Mouse (Mus musculus) small intestine, adult 2 months (tissue): Measurements from ENCODE around the gene Gm20605. TPM values are rescaled to one million over a fixed set of nuclear protein-coding genes. Genes with fewer than 3 reads are reported as not detected.
A peak's percentile ranks its signal among the peaks of the same experiment; 100 is the strongest.

Experiments used
- H3K27ac ChIP-seq: fragments of 200-500 bp; 2 replicates; pipeline ENCODE4 v1.5.1; 2012; ENCODE audit warnings: low read depth, low read length, control low read depth, inconsistent platforms; ENCODE audit not compliant: insufficient read depth
- H3K27me3 ChIP-seq: fragments of 200-500 bp; 2 replicates; pipeline ENCODE4 v1.6.1; 2012; ENCODE audit warnings: mild to moderate bottlenecking, moderate library complexity, low read length, inconsistent platforms; ENCODE audit not compliant: control insufficient read depth, insufficient read depth
- H3K36me3 ChIP-seq: fragments of 200-500 bp; 2 replicates; pipeline ENCODE4 v1.6.1; 2012; ENCODE audit warnings: mild to moderate bottlenecking, low read length, control low read depth, inconsistent platforms; ENCODE audit not compliant: control insufficient read depth, insufficient read depth
- H3K4me1 ChIP-seq: fragments of 200-500 bp; 2 replicates; pipeline ENCODE4 v1.6.1; 2012; ENCODE audit warnings: low read length, inconsistent platforms, mixed read lengths; ENCODE audit not compliant: control insufficient read depth, insufficient read depth, insufficient read length
- H3K4me3 ChIP-seq: fragments of 200-500 bp; 2 replicates; pipeline ENCODE4 v1.5.1; 2012; ENCODE audit warnings: low read depth, mild to moderate bottlenecking, control low read depth, inconsistent platforms, low read length, moderate library complexity
- CTCF ChIP-seq: fragments of 200-500 bp; IDR thresholded peaks from 2 replicates; pipeline ENCODE4 v1.5.1; 2012; ENCODE audit warnings: low read depth, mild to moderate bottlenecking, control low read depth, inconsistent platforms, low read length, moderate library complexity, mixed read lengths; ENCODE audit not compliant: insufficient replicate concordance, insufficient read length; ENCODE audit errors: extremely low read depth
- POLR2A ChIP-seq: fragments of 200-500 bp; IDR thresholded peaks from 2 replicates; pipeline ENCODE4 v1.6.1; 2012; ENCODE audit warnings: low read depth, mild to moderate bottlenecking, control low read depth, inconsistent platforms, low read length, moderate library complexity
- WGBS: fragments of 180-500 bp; shearing (Covaris S2); methylation state at CpG from one replicate; pipeline ENCODE4 v1.1.7; 2018; 5-methylcytosine and 5-hydroxymethylcytosine counted together
- polyA plus RNA-seq: library from polyadenylated mRNA; depleted of rRNA; stranded (reverse); fragments of >200 nt; gene quantifications from 2 replicates; pipeline ENCODE4 v1.2.3, GENCODE M21; 2012

The Gm20605 gene
- polyA plus RNA-seq, 1 experiment: 29.0 TPM

DNA sequence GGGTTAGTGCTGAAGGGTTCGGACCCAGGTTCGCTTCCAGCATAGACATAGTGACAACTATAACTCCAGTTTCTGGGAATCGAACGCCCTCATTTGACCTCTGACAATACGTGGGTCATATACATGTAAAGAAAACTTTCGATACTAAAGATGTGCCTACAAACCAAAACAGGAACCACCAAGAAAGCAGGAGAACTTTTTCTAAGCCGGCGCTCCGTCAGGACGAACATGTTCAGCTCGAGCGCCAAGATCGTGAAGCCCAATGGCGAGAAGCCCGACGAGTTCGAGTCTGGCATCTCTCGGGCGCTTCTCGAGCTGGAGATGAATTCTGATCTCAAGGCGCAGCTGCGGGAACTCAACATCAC lies 27.6 kb upstream of the Gm20605 start:
- under 1% methylated on average over 22 of the region's 22 CpGs for WGBS
- peaks cover 2% of the 10 kb centered on the region; the same call in 1 of the 2 replicates for H3K36me3 ChIP-seq
- no peak for TF ChIP-seq POLR2A
- TF ChIP-seq CTCF: no peak

DNA sequence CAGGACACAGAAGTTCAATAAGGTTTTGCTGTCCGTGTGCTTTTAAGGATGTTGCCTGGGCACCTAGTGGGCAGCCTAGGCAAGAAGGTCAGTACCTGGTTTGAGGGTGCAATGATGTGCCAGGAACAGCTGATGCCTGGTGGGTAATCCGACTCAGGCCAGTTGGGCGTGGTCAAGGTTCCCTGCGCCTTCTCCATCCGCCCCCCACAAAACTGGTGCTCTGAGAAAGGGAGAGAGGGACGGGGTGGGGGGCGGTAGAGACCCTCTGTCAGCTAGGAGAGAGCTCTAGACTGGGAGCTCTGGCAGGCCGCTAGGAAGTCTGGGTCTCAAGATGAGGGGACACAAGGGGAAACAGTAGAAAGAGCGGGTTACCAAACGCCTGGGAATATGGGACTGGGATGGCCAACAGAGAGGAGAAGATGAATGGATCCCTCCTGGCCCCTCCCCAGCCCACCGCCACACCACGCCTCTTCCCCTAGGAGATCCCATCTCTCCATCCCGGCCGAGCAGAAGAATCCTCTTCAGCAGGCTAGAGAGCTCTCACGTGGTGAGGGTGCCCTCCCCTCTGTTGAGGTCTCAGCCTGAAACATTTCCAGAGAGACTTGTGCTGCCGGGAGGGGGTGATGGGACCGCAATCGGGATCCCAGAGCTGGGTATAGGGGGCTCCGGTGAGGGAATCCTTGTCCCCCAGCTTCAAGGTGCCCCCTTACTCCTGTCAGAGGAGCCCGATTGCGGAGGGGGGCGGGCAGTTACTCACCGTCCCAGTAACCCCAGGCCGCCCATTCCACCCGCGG lies 20.9 kb upstream of the Gm20605 start:
- no peak overlapping the region for H3K4me3 ChIP-seq
- TF ChIP-seq POLR2A: no peak
- no peak for TF ChIP-seq CTCF

More for the DNA sequence above, 27.6 kb upstream of the Gm20605 start:
- H3K27ac ChIP-seq: peak overlapping the region; percentile 88
- peaks cover 13% of the 10 kb centered on the region for H3K4me1 ChIP-seq
- H3K27me3 ChIP-seq: no peaks in the 10 kb centered on the region
- peak overlapping the region; percentile 62 for H3K4me3 ChIP-seq

DNA sequence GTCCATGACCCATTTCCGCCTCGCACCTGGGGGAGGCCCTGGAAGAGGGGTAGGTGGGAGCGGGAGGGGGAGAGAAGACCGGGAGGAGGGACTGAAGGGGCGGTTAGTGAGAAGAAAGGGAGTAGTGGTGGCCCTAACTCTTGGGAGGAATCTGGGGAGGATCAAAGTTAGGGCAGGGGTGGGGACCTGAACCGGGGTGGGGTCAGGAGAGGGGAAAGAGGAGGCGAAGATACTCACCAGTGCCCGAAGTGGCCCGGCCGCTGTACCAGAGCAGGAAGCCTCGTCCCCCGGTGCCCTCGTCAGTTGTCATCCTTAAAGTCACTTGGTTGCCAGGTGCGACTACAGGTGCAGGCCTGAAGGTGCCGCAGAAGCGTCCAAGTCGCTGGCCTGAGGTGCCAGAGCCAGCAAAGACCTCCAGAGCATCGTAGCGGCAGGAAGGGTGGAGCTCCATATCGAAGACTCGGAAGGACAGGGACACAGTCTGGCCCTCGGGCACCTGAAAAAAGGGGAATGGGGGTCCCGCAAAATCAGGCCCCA lies 20.3 kb upstream of the Gm20605 start:
- Histone ChIP-seq H3K36me3 (peaks cover 8% of the 10 kb centered on the region; the same call in 1 of the 2 replicates), H3K27me3 (no peaks in the 10 kb centered on the region), H3K27ac (no peak overlapping the region), H3K4me3 (no peak overlapping the region), H3K4me1 (peaks cover 14% of the 10 kb centered on the region)
- TF ChIP-seq CTCF (no peak), POLR2A (no peak)
- 62% methylated on average over 23 of the region's 23 CpGs for WGBS

More for the DNA sequence above, 20.9 kb upstream of the Gm20605 start:
- H3K27ac ChIP-seq: no peak overlapping the region
- H3K4me1 ChIP-seq: peaks cover 7% of the 10 kb centered on the region
- no peaks in the 10 kb centered on the region for H3K27me3 ChIP-seq
- peaks cover 8% of the 10 kb centered on the region; the same call in 1 of the 2 replicates for H3K36me3 ChIP-seq
- 68% methylated on average over 26 of the region's 26 CpGs for WGBS

DNA sequence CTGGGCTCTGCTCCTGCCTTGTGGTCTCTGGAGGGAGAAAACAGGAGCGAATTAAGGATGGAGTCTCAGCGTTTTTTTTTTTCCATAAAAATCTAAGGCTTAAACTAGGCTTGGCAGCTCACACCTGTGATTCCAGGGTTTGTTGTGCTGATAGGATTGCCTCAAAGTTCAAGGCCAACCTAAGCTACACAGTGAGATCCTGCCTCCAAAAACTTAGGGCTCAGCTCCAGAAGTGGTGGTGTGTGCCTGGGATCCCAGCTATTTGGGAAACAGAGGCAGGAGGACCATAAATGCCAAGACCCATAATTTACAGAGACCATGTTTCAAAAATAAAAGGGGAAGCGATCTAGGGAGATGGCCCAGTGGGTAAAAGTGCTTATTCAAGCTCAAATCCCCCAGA lies 19.7 kb upstream of the Gm20605 start:
- no peak for TF ChIP-seq POLR2A
- no peak for TF ChIP-seq CTCF

DNA sequence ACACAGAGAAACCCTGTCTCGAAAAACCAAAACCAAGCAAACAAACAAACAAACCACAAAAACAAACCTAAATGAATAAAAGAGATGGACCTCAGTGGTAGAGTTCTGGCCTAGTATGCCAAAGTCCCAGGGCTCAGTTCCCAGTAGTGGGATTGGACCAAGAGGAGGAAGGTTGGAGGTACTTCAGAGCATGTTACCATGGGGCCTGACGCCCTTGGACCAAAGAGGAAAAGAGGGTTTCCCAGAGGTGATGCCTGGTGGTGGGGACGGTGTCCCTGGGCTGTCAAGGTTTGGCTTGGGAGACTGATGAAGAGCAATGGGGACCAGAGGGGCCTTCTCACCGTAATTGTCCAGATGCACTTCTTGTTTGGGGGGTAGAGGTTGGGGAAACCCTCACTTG lies 18.9 kb upstream of the Gm20605 start:
- Histone ChIP-seq H3K27ac (no peak overlapping the region; the same call in 1 of the 2 replicates), H3K4me3 (peak overlapping the region; percentile 47), H3K4me1 (peaks cover 16% of the 10 kb centered on the region), H3K27me3 (no peaks in the 10 kb centered on the region), H3K36me3 (peaks cover 8% of the 10 kb centered on the region; the same call in 1 of the 2 replicates)
- no peak for TF ChIP-seq POLR2A
- TF ChIP-seq CTCF: no peak
- WGBS: 76% methylated on average over 4 of the region's 4 CpGs

More for the DNA sequence above, 19.7 kb upstream of the Gm20605 start:
- Histone ChIP-seq H3K4me1 (peaks cover 16% of the 10 kb centered on the region), H3K36me3 (peaks cover 8% of the 10 kb centered on the region; the same call in 1 of the 2 replicates), H3K4me3 (no peak overlapping the region), H3K27me3 (no peaks in the 10 kb centered on the region), H3K27ac (no peak overlapping the region)
- 69% methylated on average over 3 of the region's 3 CpGs for WGBS

DNA sequence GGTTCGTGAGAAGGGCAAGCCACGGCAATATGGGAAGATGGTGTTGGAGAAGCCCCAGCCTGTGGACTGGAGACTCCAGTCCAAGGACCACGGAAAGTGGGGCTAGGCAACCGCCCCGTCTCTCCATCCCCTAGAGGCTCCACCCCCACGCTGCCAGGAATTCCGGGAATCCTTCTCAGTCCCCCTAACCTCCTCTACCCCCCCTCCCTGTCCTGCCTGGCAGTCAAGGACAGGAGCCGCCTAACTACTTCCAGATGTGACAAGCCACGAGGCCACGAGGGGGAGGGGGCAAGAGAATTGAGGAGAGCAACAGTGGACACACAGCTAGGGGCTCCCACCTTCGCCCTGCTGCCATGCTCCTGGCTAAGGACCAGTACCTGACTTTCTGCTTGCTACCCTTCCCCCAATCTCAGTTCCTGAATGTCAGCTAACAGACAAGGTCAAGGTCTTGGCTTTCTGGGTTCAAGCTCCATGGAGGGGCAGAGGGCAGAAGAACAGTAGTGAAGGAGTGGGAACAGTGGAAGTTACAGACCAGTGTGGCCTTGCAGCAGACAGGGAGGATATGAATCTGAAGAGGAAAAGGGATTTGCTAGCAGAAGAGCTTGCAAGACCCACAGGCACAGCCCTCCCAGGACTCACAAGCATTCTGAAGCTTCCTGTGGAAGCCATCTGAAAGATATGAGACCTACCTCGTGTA lies 18.3 kb upstream of the Gm20605 start:
- 45% methylated on average over 12 of the region's 12 CpGs for WGBS
- H3K36me3 ChIP-seq: peaks cover 6% of the 10 kb centered on the region; the same call in 1 of the 2 replicates
- H3K27ac ChIP-seq: peak overlapping the region; percentile 27
- H3K4me3 ChIP-seq: peak overlapping the region; percentile 47
- H3K27me3 ChIP-seq: no peaks in the 10 kb centered on the region
- peaks cover 16% of the 10 kb centered on the region for H3K4me1 ChIP-seq
- TF ChIP-seq CTCF: no peak

DNA sequence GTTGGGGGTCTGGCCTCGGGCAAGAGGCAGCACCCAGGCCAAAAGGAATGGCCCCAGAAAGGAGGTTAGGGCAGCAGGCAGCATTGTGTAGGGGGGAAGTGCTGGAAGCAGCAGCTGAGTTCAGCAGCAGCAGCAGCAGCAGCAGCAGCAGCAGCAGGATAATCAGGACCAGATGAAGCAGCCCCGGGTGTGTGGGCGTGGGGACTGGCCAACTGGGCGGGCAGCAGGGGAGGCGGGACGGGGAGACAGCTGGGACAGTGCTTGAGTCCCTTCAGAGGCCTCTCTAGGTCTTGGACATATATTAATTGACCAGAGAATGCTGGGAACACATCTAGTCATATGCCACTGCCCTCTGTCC lies 17.8 kb upstream of the Gm20605 start:
- H3K4me1 ChIP-seq: peaks cover 16% of the 10 kb centered on the region
- TF ChIP-seq CTCF: no peak
- TF ChIP-seq POLR2A: no peak
- peak overlapping the region; percentile 47 for H3K4me3 ChIP-seq
- WGBS: 50% methylated on average over 6 of the region's 6 CpGs
- H3K27ac ChIP-seq: peak overlapping the region; percentile 27; the same call in 1 of the 2 replicates
- H3K36me3 ChIP-seq: peaks cover 6% of the 10 kb centered on the region; the same call in 1 of the 2 replicates
- H3K27me3 ChIP-seq: no peaks in the 10 kb centered on the region
